In genomic region chr13:40842141-40842540, GRCm38 (mm10) we compare ENCODE assay signal across 14 mouse cellular contexts.
"Had no signal": no experiment of that assay in that cellular context is flagged by ENCODE, and none has a peak within 500 bp of the region (broad histone marks: within the 10 kb centered on the region; RNA-seq: fewer than 3 reads in every experiment).

No protein-coding gene starts in this region.

- H3K4me3 ChIP-seq: left cerebral cortex, adult 2 months; limb, embryonic 15.5 days; lung, embryonic 15.5 days; midbrain, embryonic 12.5 days; neural tube, embryonic 13.5 days had no signal

- DNase-seq: kidney, adult 8-10 months; kidney, postnatal 25 days; lung, postnatal 14 days; retina, postnatal 1 day; right cerebral cortex, postnatal 4 days; spleen, adult 18-20 months; thymus, adult 18-20 months; thymus, postnatal 25 days had no signal

- H3K4me1 ChIP-seq: midbrain, embryonic 12.5 days; neural tube, embryonic 13.5 days had no signal

- H3K36me3 ChIP-seq: limb, embryonic 15.5 days; lung, embryonic 15.5 days; midbrain, embryonic 12.5 days; neural tube, embryonic 13.5 days had no signal

- H3K4me2 ChIP-seq: limb, embryonic 15.5 days; lung, embryonic 15.5 days; midbrain, embryonic 12.5 days; neural tube, embryonic 13.5 days had no signal

- H3K9ac ChIP-seq: limb, embryonic 15.5 days; lung, embryonic 15.5 days; midbrain, embryonic 12.5 days; neural tube, embryonic 13.5 days had no signal

- H3K9me3 ChIP-seq: limb, embryonic 15.5 days; lung, embryonic 15.5 days; midbrain, embryonic 12.5 days; neural tube, embryonic 13.5 days had no signal

- ATAC-seq: midbrain, embryonic 16.5 days had no signal

- H3K27ac ChIP-seq: left cerebral cortex, adult 2 months; limb, embryonic 15.5 days; lung, embryonic 15.5 days; midbrain, embryonic 12.5 days; neural tube, embryonic 13.5 days had no signal

- H3K27me3 ChIP-seq: limb, embryonic 15.5 days; lung, embryonic 15.5 days; midbrain, embryonic 12.5 days; neural tube, embryonic 13.5 days had no signal
